Mouse (Mus musculus): Measurements from ENCODE around the gene Ccdc102a. TPM values are rescaled to one million over a fixed set of nuclear protein-coding genes. Genes with fewer than 3 reads are reported as not detected.

Gene Ccdc102a
- total RNA-seq, 2 experiments from 2014 or later, result 0.85 TPM; not detected in 1

GRCm38 (mm10) chr8:94880742-94881141, 37.2 kb downstream of the Ccdc102a start:
- ATAC-seq (replicated peaks; ENCODE audit: low FRiP score, low TSS enrichment, poor library complexity, severe bottlenecking), result no peak

GRCm38 (mm10) chr8:94876820-94877219, 41.1 kb downstream of the Ccdc102a start:
- no peak for ATAC-seq (replicated peaks; ENCODE audit: low FRiP score, low TSS enrichment, poor library complexity, severe bottlenecking)

- ATAC-seq (replicated peaks; ENCODE audit: low FRiP score, low TSS enrichment, poor library complexity, severe bottlenecking), result peak; percentile 68
Observed at GRCm38 (mm10) chr8:94876197-94876730, 41.6 kb downstream of the Ccdc102a start, which contains the start of gene Dok4. Gene Dok4, minus strand, starts transcription at chr8:94876330.

GRCm38 (mm10) chr8:94875871-94876150, 42.1 kb downstream of the Ccdc102a start:
- no peak for ATAC-seq (replicated peaks; ENCODE audit: low FRiP score, low TSS enrichment, poor library complexity, severe bottlenecking)

GRCm38 (mm10) chr8:94875096-94875870, 42.6 kb downstream of the Ccdc102a start:
- ATAC-seq (replicated peaks; ENCODE audit: low FRiP score, low TSS enrichment, poor library complexity, severe bottlenecking), result no peak

GRCm38 (mm10) chr8:94874358-94874757, 43.5 kb downstream of the Ccdc102a start:
- peak; percentile 61 for ATAC-seq (replicated peaks; ENCODE audit: low FRiP score, low TSS enrichment, poor library complexity, severe bottlenecking)

GRCm38 (mm10) chr8:94872576-94872975, 45.3 kb downstream of the Ccdc102a start:
- no peak for ATAC-seq (replicated peaks; ENCODE audit: low FRiP score, low TSS enrichment, poor library complexity, severe bottlenecking)

- ATAC-seq (replicated peaks; ENCODE audit: low FRiP score, low TSS enrichment, poor library complexity, severe bottlenecking), result no peak
Observed at GRCm38 (mm10) chr8:94872156-94872555, 45.7 kb downstream of the Ccdc102a start.

GRCm38 (mm10) chr8:94871108-94871894, 46.6 kb downstream of the Ccdc102a start:
- no peak for ATAC-seq (replicated peaks; ENCODE audit: low FRiP score, low TSS enrichment, poor library complexity, severe bottlenecking)

- ATAC-seq (replicated peaks; ENCODE audit: low FRiP score, low TSS enrichment, poor library complexity, severe bottlenecking), result 0 out of 2 replicates have a peak, but pooled peaks have one; percentile 27
Observed at GRCm38 (mm10) chr8:94870474-94871107, 47.3 kb downstream of the Ccdc102a start.

- ATAC-seq (replicated peaks; ENCODE audit: low FRiP score, low TSS enrichment, poor library complexity, severe bottlenecking), result no peak
Observed at GRCm38 (mm10) chr8:94870003-94870402, 47.9 kb downstream of the Ccdc102a start.

GRCm38 (mm10) chr8:94869146-94869545, 48.8 kb downstream of the Ccdc102a start:
- no peak for ATAC-seq (replicated peaks; ENCODE audit: low FRiP score, low TSS enrichment, poor library complexity, severe bottlenecking)

- no peak for ATAC-seq (replicated peaks; ENCODE audit: low FRiP score, low TSS enrichment, poor library complexity, severe bottlenecking)
Observed at GRCm38 (mm10) chr8:94866921-94867320, 51.0 kb downstream of the Ccdc102a start.

GRCm38 (mm10) chr8:94865292-94865691, 52.6 kb downstream of the Ccdc102a start:
- ATAC-seq (replicated peaks; ENCODE audit: low FRiP score, low TSS enrichment, poor library complexity, severe bottlenecking), result no peak

- no peak for ATAC-seq (replicated peaks; ENCODE audit: low FRiP score, low TSS enrichment, poor library complexity, severe bottlenecking)
Observed at GRCm38 (mm10) chr8:94863897-94864673, 53.8 kb downstream of the Ccdc102a start.

GRCm38 (mm10) chr8:94862487-94863220, 55.2 kb downstream of the Ccdc102a start:
- no peak for ATAC-seq (replicated peaks; ENCODE audit: low FRiP score, low TSS enrichment, poor library complexity, severe bottlenecking)

GRCm38 (mm10) chr8:94861352-94861910, 56.5 kb downstream of the Ccdc102a start:
- ATAC-seq (replicated peaks; ENCODE audit: low FRiP score, low TSS enrichment, poor library complexity, severe bottlenecking), result peak; percentile 50; the same call in 1 of the 2 replicates
